Mouse (Mus musculus) heart, postnatal 0 days (tissue): ENCODE measurements around the gene Nampt. TPM values are rescaled to one million over a fixed set of nuclear protein-coding genes. Genes with fewer than 3 reads are reported as not detected.
A peak's percentile ranks its signal among the peaks of the same experiment; 100 is the strongest.

ENCODE experiments used
- ATAC-seq: fragments of 200-750 bp; cut with Nextera tagmentation; 2 replicates; pipeline ENCODE4 v1.8.0; 2017; ENCODE audit warnings: low read depth, moderate number of reproducible peaks, moderate library complexity; ENCODE audit not compliant: insufficient read depth
- DNase-seq: peaks from one replicate; pipeline ENCODE4 v3.0.0-alpha.2; 2016; ENCODE audit warnings: low spot score
- H3K27ac ChIP-seq: fragments of 300-500 bp; sonication (generic); 2 replicates; pipeline ENCODE4 v1.5.1; 2014; ENCODE audit warnings: low read depth, mild to moderate bottlenecking
- H3K27me3 ChIP-seq: fragments of 300-500 bp; sonication (generic); 2 replicates; pipeline ENCODE4 v1.6.1; 2014; ENCODE audit warnings: low read length, mixed read lengths; ENCODE audit not compliant: control insufficient read depth, insufficient read depth
- H3K36me3 ChIP-seq: fragments of 300-500 bp; sonication (generic); replicated peaks from 2 replicates; pipeline ENCODE4 v1.6.1; 2014; ENCODE audit warnings: low read length, mixed read lengths; ENCODE audit not compliant: control insufficient read depth, insufficient read depth
- H3K4me1 ChIP-seq: fragments of 300-500 bp; sonication (generic); 2 replicates; pipeline ENCODE4 v1.6.1; 2014; ENCODE audit warnings: antibody characterized with exemption; ENCODE audit not compliant: control insufficient read depth, insufficient read depth
- H3K4me2 ChIP-seq: fragments of 300-500 bp; sonication (generic); 2 replicates; pipeline ENCODE4 v1.6.1; 2014; ENCODE audit warnings: low read depth, mild to moderate bottlenecking, low read length, moderate library complexity
- H3K4me3 ChIP-seq: fragments of 300-500 bp; sonication (generic); 2 replicates; pipeline ENCODE4 v1.5.1; 2014; ENCODE audit warnings: low read depth, low read length
- H3K9ac ChIP-seq: fragments of 300-500 bp; sonication (generic); replicated peaks from 2 replicates; pipeline ENCODE4 v1.6.1; 2014; ENCODE audit warnings: low read depth, low read length, mixed read lengths
- H3K9me3 ChIP-seq: fragments of 300-500 bp; sonication (generic); replicated peaks from 2 replicates; pipeline ENCODE4 v1.6.1; 2016; ENCODE audit warnings: low read length; ENCODE audit not compliant: control insufficient read depth
- CTCF ChIP-seq: IDR thresholded peaks from 2 replicates; pipeline ENCODE4 v1.5.1; 2016; ENCODE audit warnings: antibody characterized with exemption, control low read depth, low read depth
- EP300 ChIP-seq: IDR thresholded peaks from 2 replicates; pipeline ENCODE4 v1.6.1; 2016; ENCODE audit warnings: antibody characterized with exemption, low read depth
- WGBS: fragments of 180-500 bp; shearing (Covaris S2); extraction: QIAGEN DNeasy Blood & Tissue Kit; methylation state at CpG from one replicate; pipeline ENCODE4 v1.1.7; 2014; 5-methylcytosine and 5-hydroxymethylcytosine counted together
- polyA plus RNA-seq: library from polyadenylated mRNA; unstranded; fragments of >200 nt; fragmentation: Nextera tagmentation; extraction: Ambion mirVana; gene quantifications from 2 replicates; pipeline ENCODE4 v1.2.1, GENCODE M21; 2015
- total RNA-seq: library from RNA; depleted of rRNA; stranded (reverse); fragments of >200 nt; gene quantifications from 2 replicates; pipeline ENCODE4 v1.2.3, GENCODE M21; 2014; ENCODE audit warnings: low replicate concordance

The Nampt gene
- total and polyA plus RNA-seq, 2 experiments from 2014 or later, result 13.7 to 21.9 TPM

DNA sequence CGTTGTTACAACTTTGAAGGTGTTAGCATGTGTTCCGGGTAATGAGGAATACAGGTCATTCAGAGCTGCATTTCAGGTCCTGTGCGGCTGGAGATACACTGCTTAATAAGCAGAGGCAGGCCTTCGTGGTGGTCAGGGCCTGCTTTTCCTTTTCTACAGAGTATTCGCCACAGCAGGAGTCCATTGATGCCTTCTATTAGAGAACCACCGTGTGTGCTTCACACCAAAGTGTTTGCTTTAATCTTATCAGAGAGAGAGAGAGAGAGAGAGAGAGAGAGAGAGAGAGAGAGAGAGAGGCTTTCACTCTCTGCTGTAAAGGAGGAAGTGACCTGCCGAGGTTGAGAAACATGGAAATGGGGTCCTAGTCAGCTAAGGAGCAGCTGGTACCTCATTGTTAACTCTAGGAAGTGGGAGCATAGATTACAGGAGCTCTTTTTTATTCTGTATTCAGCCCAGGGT is 22.1 kb downstream of the Nampt start:
- Histone ChIP-seq H3K9ac (no peak overlapping the region), H3K27me3 (no peaks in the 10 kb centered on the region), H3K4me1 (peaks cover 3% of the 10 kb centered on the region; the same call in 1 of the 2 replicates), H3K4me3 (no peak overlapping the region), H3K36me3 (peaks cover 55% of the 10 kb centered on the region), H3K4me2 (no peak overlapping the region), H3K9me3 (no peaks in the 10 kb centered on the region), H3K27ac (no peak overlapping the region)
- ATAC-seq (no peak), DNase-seq (no peak)
- no peak for TF ChIP-seq CTCF
- TF ChIP-seq EP300, result no peak
- 47% methylated on average over 7 of the region's 7 CpGs for WGBS

DNA sequence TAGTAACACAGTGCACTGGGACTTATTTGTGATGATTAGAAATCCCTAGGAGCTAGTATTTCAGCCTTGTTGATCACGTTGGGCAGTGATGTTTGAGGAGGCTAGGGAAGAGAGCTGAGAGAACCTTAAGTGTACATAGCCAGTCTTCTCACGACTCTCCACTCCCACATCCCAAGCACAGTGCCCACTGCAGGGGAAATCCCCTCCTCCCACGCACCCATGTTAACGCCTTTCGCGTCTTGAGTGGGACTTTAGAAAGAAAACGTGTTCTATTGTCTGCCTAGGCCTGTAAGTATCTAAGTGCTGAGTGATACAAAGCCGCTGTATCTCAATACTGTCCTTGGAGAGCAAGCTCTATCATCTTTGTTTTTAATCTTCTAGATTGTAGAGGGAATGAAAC is 27.0 kb downstream of the Nampt start:
- TF ChIP-seq EP300, result no peak
- ATAC-seq, result no peak
- Histone ChIP-seq H3K4me2 (no peak overlapping the region), H3K9me3 (no peaks in the 10 kb centered on the region), H3K9ac (no peak overlapping the region), H3K36me3 (peaks cover 64% of the 10 kb centered on the region), H3K27me3 (no peaks in the 10 kb centered on the region), H3K4me3 (no peak overlapping the region), H3K27ac (no peak overlapping the region), H3K4me1 (no peaks in the 10 kb centered on the region)
- 64% methylated on average over 8 of the region's 8 CpGs for WGBS
- DNase-seq, result no peak

DNA sequence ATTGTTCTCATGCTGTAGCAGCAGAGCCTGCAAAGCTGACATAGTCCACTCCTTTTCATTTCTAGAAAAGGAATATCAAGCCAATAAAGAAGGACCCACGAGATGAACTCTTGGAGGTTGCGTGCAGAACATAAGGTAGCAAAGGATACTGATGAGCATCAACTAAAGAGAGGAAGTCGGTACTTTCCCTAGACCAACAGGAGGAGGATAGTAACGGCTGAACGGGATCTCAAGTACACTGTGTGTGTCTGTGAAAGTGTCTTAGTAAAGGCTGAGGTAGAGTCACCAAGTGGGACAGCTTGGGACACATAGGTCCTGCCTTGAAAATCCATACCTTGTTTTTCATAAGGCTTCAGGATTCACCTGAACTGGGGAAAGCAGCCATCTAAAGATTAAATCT is 34.4 kb downstream of the Nampt start:
- Histone ChIP-seq H3K36me3 (peaks cover 28% of the 10 kb centered on the region), H3K4me3 (no peak overlapping the region), H3K27me3 (no peaks in the 10 kb centered on the region), H3K4me2 (no peak overlapping the region), H3K9ac (no peak overlapping the region), H3K4me1 (peaks cover 17% of the 10 kb centered on the region), H3K9me3 (no peaks in the 10 kb centered on the region), H3K27ac (no peak overlapping the region)
- ATAC-seq (no peak), DNase-seq (no peak)
- no peak for TF ChIP-seq CTCF
- no peak for TF ChIP-seq EP300
- WGBS, result 92% methylated on average over 5 of the region's 5 CpGs

DNA sequence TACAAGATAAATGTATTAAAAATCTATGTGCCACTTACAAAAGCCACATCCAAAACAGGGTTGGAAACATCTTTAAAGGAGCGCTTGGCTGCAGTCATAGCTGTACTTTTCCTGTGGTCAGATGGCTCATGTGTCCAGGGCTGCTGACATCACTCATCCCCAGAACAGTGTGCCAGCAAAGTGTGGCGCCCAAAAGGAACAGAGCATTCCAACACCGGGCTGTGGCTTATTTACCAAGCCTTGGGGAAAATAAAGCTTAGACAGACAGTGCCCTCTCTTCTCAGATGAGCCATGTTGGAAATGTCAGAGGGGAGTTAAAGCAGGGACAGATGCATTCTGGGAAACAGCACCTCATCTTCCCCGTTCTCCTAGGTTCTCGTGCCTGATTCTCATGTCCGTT is 35.5 kb downstream of the Nampt start:
- H3K9me3 ChIP-seq, result no peaks in the 10 kb centered on the region
- ATAC-seq (no peak), DNase-seq (no peak)
- H3K9ac ChIP-seq, result no peak overlapping the region
- H3K27me3 ChIP-seq, result no peaks in the 10 kb centered on the region
- H3K27ac ChIP-seq, result no peak overlapping the region
- no peak overlapping the region for H3K4me3 ChIP-seq
- H3K4me1 ChIP-seq, result peaks cover 17% of the 10 kb centered on the region
- H3K36me3 ChIP-seq, result peaks cover 20% of the 10 kb centered on the region
- no peak overlapping the region for H3K4me2 ChIP-seq
- no peak for TF ChIP-seq CTCF
- no peak for TF ChIP-seq EP300
- WGBS, result 77% methylated on average over 6 of the region's 6 CpGs

DNA sequence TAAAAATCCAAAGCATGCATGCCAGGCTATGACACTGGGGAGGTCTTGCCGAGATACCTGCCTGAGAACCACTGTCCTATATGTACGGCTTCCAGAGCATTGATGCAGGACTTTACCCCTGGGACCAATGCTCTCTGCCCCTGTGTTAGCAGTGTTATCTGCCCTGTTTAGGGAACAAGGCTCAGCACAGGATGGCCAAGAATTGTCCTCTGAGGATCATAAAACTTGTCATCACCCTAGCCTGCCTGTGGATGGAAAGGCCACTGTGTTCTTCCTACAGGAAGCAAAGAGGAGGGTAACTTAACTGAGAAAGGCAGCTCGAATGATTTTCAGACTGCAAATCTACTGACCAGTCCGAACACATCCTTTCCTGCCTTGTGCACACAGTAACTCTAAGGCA is 36.1 kb downstream of the Nampt start:
- ATAC-seq (peak; percentile 44; the same call in 1 of the 2 replicates), DNase-seq (no peak)
- H3K9ac ChIP-seq, result no peak overlapping the region
- H3K27ac ChIP-seq, result no peak overlapping the region
- peaks cover 17% of the 10 kb centered on the region for H3K4me1 ChIP-seq
- no peak for TF ChIP-seq CTCF
- TF ChIP-seq EP300, result no peak
- H3K4me2 ChIP-seq, result no peak overlapping the region
- 49% methylated on average over 4 of the region's 4 CpGs for WGBS
- H3K36me3 ChIP-seq, result peaks cover 15% of the 10 kb centered on the region
- no peaks in the 10 kb centered on the region for H3K27me3 ChIP-seq
- no peaks in the 10 kb centered on the region for H3K9me3 ChIP-seq
- no peak overlapping the region for H3K4me3 ChIP-seq
